Mouse (Mus musculus) heart, embryonic 13.5 days (tissue): ENCODE results near the gene Cdk15. TPM values are rescaled to one million over a fixed set of nuclear protein-coding genes. Genes with fewer than 3 reads are reported as not detected.

Experiments
- ATAC-seq: fragments of 200-750 bp; cut with Nextera tagmentation; 2 replicates; pipeline ENCODE4 v1.8.0; 2017; ENCODE audit warnings: moderate TSS enrichment; ENCODE audit not compliant: insufficient number of reproducible peaks, low FRiP score, low TSS enrichment; ENCODE audit errors: extremely low read depth
- H3K27ac ChIP-seq: fragments of 300-500 bp; sonication (generic); replicated peaks from 2 replicates; pipeline ENCODE4 v1.5.1; 2015; ENCODE audit warnings: moderate library complexity, mild to moderate bottlenecking, inconsistent platforms
- H3K27me3 ChIP-seq: fragments of 300-500 bp; sonication (generic); replicated peaks from 2 replicates; pipeline ENCODE4 v1.6.1; 2015; ENCODE audit warnings: mild to moderate bottlenecking, inconsistent platforms
- H3K36me3 ChIP-seq: fragments of 300-500 bp; sonication (generic); 2 replicates; pipeline ENCODE4 v1.6.1; 2015; ENCODE audit warnings: mild to moderate bottlenecking, inconsistent platforms
- H3K4me1 ChIP-seq: fragments of 300-500 bp; sonication (generic); 2 replicates; pipeline ENCODE4 v1.6.1; 2015; ENCODE audit warnings: inconsistent platforms
- H3K4me2 ChIP-seq: fragments of 300-500 bp; sonication (generic); 2 replicates; pipeline ENCODE4 v1.6.1; 2015; ENCODE audit warnings: inconsistent platforms, mild to moderate bottlenecking, moderate library complexity
- H3K4me3 ChIP-seq: fragments of 300-500 bp; sonication (generic); 2 replicates; pipeline ENCODE4 v1.5.1; 2015; ENCODE audit warnings: moderate library complexity, mild to moderate bottlenecking, inconsistent platforms
- H3K9ac ChIP-seq: fragments of 300-500 bp; sonication (generic); 2 replicates; pipeline ENCODE4 v1.6.1; 2015; ENCODE audit warnings: inconsistent platforms, mild to moderate bottlenecking, moderate library complexity
- H3K9me3 ChIP-seq: fragments of 300-500 bp; sonication (generic); 2 replicates; pipeline ENCODE4 v1.6.1; 2016; ENCODE audit warnings: inconsistent platforms
- WGBS: fragments of 180-500 bp; shearing (Covaris S2); methylation state at CpG from one replicate; pipeline ENCODE4 v1.1.7; 2015; ENCODE audit warnings: mixed read lengths; 5-methylcytosine and 5-hydroxymethylcytosine counted together
- polyA plus RNA-seq: library from polyadenylated mRNA; unstranded; fragments of >200 nt; fragmentation: Nextera tagmentation; extraction: Ambion mirVana; gene quantifications from 2 replicates; pipeline ENCODE4 v1.2.1, GENCODE M21; 2015

The Cdk15 gene
- polyA plus RNA-seq, 1 experiment from 2014 or later: not detected

DNA sequence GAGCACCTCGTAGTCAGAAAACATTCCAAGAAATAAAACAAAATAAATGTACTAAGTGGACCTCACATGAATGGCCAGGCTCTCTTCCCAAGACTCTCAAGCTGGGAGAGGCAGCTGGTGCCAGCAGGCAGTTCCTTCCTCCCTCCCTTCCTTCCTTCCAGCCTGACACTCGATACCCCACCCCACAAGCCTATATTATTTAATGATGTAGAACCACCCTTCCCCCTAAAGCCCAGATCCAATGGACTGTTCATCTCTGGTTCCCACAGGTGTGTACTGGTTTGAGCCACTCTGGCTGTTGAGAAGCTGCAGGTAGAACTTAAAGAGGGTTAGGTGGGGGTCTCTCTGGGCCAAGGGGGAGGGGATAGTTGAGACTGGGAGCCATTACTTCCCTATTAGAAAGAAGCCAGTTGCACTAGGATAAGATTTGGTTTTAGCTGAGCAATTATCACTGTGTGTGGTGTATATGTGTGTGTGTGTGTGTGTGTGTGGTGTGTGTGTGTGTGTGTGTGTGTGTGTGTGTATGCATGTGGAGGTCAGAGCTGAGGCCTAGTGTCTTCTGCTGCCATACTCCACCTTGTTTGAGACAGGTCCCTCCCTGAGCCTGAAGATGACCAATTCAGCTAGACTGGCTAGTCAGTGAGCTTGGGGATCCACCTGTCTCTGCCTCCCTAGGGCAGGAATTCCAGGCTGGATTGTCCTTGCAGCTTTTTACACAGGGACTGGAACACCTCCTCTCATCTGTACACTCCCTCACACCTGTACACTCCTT, 143.0 kb downstream of the Cdk15 start:
- Histone ChIP-seq H3K27me3 (peaks cover 9% of the 10 kb centered on the region), H3K9ac (no peak overlapping the region), H3K4me2 (no peak overlapping the region), H3K27ac (no peak overlapping the region), H3K9me3 (no peaks in the 10 kb centered on the region), H3K4me3 (no peak overlapping the region), H3K36me3 (no peaks in the 10 kb centered on the region), H3K4me1 (no peaks in the 10 kb centered on the region)
- WGBS: 78% methylated on average over 2 of the region's 2 CpGs
- ATAC-seq: no peak

DNA sequence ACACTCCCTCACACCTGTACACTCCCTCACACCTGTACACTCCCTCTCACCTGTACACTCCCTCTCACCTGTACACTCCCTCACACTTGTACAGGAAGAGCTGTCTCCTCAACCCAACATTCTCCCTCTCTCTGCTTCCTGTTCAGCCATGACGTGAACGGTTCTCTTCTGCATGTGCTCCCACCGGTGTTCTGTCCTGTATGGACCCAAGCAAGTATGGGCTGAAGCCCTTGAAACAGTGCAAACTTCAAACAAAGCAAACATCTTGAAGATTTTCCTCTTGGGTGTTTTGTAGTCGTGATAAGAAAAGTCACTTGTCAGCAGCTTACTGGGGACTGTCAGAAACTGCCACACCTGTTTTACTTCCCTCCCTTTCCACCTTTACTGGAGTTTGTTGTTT, 144.5 kb downstream of the Cdk15 start:
- no peaks in the 10 kb centered on the region for H3K36me3 ChIP-seq
- H3K4me1 ChIP-seq: no peaks in the 10 kb centered on the region
- no peak overlapping the region for H3K27ac ChIP-seq
- 66% methylated on average over 4 of the region's 4 CpGs for WGBS
- H3K4me2 ChIP-seq: no peak overlapping the region
- H3K9me3 ChIP-seq: no peaks in the 10 kb centered on the region
- ATAC-seq: no peak
- no peak overlapping the region for H3K9ac ChIP-seq
- peaks cover 10% of the 10 kb centered on the region for H3K27me3 ChIP-seq
- no peak overlapping the region for H3K4me3 ChIP-seq

Other genes with a start within 250 kb of the Cdk15 start
- gene C2cd6, start 162.0 kb upstream of the Cdk15 start, polyA plus RNA-seq: not detected in 2 replicates
- gene Tmem237, start 136.5 kb upstream of the Cdk15 start, polyA plus RNA-seq: 14.1 and 15.9 TPM in 2 replicates
- gene Mpp4, start 93.5 kb upstream of the Cdk15 start, polyA plus RNA-seq: 0.23 and 0.38 TPM in 2 replicates
- 7.1 TPM in 2 replicates for gene Als2, start 19.7 kb upstream of the Cdk15 start, polyA plus RNA-seq
- 3.0 and 3.5 TPM in 2 replicates for gene Fzd7, start 225.5 kb downstream of the Cdk15 start, polyA plus RNA-seq